Mouse (Mus musculus) megakaryocyte, embryonic 14.5 days (primary cell): Measurements from ENCODE around the gene Glra4.

ENCODE experiments used
- FLI1 ChIP-seq: IDR thresholded peaks from 2 replicates; pipeline ENCODE4 v1.6.1; 2012; ENCODE audit warnings: low read length, inconsistent platforms, mixed read lengths
- GATA1 ChIP-seq: IDR thresholded peaks from 3 replicates; pipeline ENCODE4 v1.6.1; 2012; ENCODE audit warnings: mixed read lengths, low read length, inconsistent platforms, borderline replicate concordance

DNA sequence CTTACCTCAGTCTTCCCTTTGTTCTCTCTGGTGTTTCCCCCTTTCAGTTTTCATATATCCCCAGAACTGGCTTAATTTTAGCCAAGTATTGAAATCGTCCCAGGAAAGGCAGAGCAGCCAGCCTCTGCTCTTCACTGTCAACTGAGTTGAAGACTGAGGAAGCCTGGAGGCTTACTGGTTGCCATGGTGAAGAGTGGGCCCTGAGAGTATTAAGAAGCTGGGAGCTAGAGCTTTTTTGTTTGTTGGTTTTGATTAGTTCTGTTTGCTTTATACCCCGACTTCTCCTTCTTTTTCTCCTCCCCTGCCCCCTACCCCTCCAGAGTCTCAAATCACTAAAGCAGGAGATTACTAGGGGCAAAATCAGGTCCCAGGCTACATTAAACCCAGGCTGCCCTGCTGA, 17.3 kb upstream of the Glra4 start:
- TF ChIP-seq GATA1 = no peak
- TF ChIP-seq FLI1 = no peak
